Mouse (Mus musculus) CD8-positive naive resting alpha-beta T cell, adult 2 months (primary cell): ENCODE results near the gene Twnk.
A peak's percentile ranks its signal among the peaks of the same experiment; 100 is the strongest.

Experiments used
- DNase-seq, 2 experiments: peaks; one replicate each; pipeline ENCODE4 v3.0.0; 2022; ENCODE audit warnings: low read depth in 2 of 2, low spot score in 2 of 2

Gene Twnk

GRCm38 (mm10) chr19:45002301-45002700, 3.2 kb upstream of the Twnk start:
- no peak for DNase-seq

- no peak for DNase-seq
Measured at GRCm38 (mm10) chr19:45003740-45004516, 1.5 kb upstream of the Twnk start.

DNA sequence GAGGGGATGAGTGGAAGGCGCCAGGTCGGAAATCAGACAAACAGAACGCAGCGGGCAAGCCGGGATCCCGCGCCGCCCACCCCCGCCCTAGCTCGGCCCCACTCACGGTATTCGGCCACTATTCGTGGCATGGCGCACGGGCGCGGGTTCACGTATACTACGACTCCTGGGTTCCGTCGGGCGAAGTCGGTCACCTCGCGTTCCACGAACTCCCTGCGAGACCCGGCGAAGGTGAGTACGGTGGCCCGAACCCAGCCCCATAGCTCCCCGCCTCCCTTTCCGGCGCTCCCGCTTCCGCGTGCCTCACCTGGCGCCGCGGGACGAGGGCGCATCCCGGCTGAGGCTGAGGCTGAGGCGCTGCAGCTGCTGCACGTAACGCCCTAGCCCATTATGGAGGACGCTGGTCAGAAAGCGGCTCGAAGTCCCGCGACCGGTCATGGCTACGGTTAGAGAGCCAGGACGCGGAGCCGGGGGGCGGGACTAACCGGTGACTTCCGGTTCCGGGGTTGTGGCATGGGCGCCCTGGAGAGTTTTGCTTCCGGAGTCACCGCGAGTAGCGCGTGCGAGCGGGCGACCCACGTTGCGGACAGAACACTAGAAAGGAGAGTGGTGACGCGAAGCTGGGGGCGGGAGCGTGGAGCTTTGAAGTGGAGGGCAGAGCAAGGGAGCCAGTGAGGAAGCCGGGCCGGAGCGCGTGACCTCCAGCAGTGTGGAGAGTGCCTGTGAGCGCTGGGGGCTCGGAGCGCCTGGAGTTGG, 672 bp downstream of the Twnk start, which contains the start of gene Mrpl43:
TSS of gene Mrpl43 (minus strand) at position 486 of the 756 bp plus-strand sequence.
- DNase-seq: peak; percentile 95 to 97

DNA sequence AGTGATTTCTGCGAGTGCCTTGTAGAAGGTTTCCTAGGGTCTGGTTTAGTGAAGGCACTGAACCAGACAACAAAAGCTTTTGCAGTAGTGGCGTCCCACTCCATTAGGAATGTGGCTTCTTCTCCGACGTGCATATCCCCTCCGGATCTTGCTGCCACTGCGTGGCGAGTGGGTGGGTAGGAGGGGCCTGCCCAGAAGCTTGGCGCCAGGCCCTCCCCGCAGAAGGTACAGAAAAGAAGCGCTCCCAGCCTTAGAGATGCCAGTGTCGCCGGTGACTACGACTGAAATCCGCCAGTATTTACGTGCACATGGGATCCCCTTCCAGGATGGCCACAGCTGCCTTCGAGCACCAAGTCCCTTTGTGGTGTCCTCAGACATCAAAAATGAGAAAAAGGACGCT, 1.6 kb downstream of the Twnk start:
- DNase-seq: no peak

- no peak for DNase-seq
Measured at GRCm38 (mm10) chr19:45007425-45008191, 2.1 kb downstream of the Twnk start.

GRCm38 (mm10) chr19:45010646-45011045, 5.2 kb downstream of the Twnk start:
- no peak for DNase-seq

DNA sequence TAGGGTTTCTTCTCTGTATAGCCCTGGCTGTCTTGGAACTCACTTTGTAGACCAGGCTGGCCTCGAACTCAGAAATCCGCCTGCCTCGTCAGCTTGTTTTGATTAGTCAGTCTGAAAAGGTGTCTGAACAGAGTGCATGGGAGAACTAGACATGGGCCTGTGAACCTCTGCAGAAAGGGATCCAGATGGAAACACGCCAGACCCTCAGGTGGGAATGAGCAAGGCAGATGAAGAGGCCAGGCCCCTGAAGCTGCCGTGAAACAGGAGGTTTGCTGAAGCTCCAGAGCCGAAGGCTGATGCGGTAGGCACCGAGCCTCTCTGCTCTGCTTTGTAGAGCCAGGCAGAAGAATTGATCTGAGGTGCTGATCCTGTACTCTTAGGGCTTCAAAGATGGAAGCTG, 6.8 kb downstream of the Twnk start:
- no peak for DNase-seq

- no peak for DNase-seq
Measured at GRCm38 (mm10) chr19:45012636-45013035, 7.2 kb downstream of the Twnk start.

DNA sequence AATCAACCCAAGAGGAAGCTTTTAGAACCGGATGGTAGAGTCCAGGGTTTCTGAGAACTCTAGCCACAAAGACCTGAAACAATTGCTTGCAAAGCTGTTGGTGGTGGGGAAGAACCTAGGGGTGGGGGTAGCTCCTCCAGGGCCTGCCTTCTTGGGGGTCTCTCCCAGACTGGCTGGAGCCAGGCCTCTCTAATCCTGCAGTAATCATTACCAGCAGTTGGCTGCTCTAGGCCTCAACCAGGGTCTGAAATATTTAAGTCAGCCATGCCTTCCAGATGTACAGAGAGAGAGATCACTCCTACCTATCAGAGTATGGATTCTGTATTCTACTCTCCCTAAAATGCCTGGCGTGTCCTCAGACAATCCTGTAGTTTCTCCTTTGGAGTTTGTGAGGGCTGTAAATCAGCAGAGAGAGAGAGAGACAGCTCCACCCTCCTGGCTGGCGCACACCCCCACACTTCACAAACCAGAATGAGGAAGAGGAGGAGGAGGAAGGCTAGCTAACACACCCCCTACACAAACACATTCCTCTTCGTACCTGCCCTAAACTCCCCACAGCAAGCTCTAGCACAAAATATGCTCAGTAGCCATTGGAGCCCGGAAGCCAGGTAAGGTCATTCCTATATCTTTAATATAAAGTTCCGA, 8.2 kb downstream of the Twnk start:
- DNase-seq: no peak

- DNase-seq: no peak
Measured at GRCm38 (mm10) chr19:45014335-45014971, 9.0 kb downstream of the Twnk start, which contains the start of gene Lzts2. Gene Lzts2, plus strand, starts transcription at chr19:45014414.

DNA sequence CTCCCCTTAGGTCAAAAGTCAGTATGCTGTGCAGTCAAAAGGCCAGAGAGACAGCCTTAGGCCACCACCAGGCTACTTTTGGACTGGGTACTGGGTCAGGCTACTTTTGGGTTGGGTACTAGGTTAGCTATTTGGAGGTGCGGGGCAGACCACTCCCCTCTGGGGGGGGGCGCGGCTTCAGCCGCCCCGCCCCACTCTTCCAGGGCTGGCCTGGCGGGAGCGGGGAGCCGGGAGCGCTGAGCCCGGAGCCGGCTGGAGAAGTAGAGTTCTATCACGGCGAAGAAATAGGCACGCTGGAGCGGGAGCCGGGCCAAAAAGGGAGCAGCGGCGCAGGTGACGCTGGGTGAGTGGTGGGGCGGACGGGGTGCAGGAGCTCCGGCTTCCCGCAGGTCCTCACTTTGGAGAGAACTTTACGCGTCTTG, 9.5 kb downstream of the Twnk start:
- DNase-seq: no peak

GRCm38 (mm10) chr19:45015518-45016281, 10.2 kb downstream of the Twnk start:
- DNase-seq: peak; percentile 46 to 64

- no peak for DNase-seq
Measured at GRCm38 (mm10) chr19:45016341-45017215, 11.1 kb downstream of the Twnk start.

DNA sequence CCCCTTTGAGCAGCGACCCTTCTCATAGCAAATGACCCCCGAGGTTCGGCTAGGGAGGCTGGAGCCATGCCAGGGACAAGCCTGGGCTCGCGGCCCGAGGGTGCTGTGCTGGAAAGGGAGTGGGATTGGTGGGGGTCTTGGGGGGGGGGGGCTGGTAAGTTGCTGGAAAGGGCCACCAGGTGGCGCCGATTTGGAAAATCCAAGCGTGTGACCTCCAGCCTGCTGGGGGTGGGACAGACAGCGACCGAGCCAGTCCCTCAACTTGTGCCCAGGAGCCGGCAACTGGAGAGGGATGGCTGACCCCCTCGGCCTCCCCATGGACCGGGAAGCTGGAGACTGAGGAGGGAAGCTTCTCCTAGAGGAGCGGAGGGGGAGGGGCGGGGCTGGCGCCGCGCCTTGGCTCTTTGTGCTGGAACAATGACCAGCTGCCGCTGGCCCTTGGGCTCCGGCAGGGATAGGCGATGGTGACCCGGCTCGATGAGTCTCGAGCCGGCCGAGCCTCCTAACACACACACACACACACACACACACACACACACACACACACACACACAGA, 11.8 kb downstream of the Twnk start:
- DNase-seq: no peak

- DNase-seq: peak; percentile 9 to 15
Measured at GRCm38 (mm10) chr19:45017909-45018308, 12.4 kb downstream of the Twnk start.

DNA sequence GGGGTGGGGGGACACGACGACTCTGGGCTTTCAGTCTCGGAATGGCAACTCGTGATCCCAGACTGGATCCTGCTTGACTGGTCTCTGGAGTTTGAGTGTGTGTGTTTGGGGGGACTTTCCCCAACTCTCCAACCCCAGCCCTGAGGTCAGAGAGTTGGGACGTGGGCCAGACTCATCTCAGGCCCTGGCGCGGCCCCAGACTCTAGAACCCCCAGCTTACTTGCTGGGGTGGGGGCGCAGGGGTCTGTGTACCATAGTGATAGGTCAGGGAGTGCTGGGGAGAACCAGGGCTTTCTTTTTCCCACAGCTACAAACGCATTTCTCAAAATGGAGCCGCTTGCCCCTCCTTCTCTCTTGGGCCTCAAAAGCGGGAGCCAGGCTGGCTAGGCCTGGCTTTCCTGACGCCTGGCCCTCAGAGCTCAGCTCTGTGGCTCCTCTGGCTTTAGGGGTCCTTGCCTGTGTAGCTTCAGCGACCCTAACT, 12.9 kb downstream of the Twnk start:
- DNase-seq: no peak

GRCm38 (mm10) chr19:45020348-45020747, 14.9 kb downstream of the Twnk start:
- DNase-seq: no peak

GRCm38 (mm10) chr19:45021362-45021761, 15.9 kb downstream of the Twnk start:
- DNase-seq: no peak
